Mouse (Mus musculus) liver, embryonic 14.5 days (tissue): ENCODE data around the gene Brsk1.

ENCODE experiments used
- CTCF ChIP-seq: IDR thresholded peaks from 2 replicates; pipeline ENCODE4 v1.5.1; 2016; ENCODE audit warnings: antibody characterized with exemption, low read depth, control low read depth
- EP300 ChIP-seq: IDR thresholded peaks from 2 replicates; pipeline ENCODE4 v1.6.1; 2016; ENCODE audit warnings: antibody characterized with exemption, low read depth

DNA sequence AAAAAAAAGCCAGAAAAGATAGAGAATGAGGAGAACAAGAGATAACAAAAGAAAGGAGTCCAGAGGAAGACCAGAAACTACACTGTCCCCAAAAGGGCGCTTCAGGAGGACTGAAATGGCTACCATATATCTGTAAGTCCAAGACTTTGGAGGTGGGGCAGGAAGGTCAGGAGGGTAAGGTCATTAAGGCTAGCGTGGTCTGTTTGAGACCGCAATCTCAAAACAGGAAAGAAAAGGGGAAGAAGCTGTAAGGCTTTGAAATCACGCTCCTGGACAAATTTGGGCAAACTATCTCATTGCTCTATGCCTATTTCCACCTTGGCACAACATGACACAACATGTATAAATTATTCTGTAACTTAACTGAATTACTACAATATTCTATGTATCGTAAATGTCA is 7.1 kb upstream of the Brsk1 start:
- TF ChIP-seq CTCF, result no peak
- TF ChIP-seq EP300, result no peak
